Mouse (Mus musculus) lung, postnatal 36 days (tissue): Measurements from ENCODE around the gene 1700030J22Rik.
A peak's percentile ranks its signal among the peaks of the same experiment; 100 is the strongest.

Experiments used
- DNase-seq: peaks from one replicate; pipeline ENCODE4 v3.0.0; 2022; ENCODE audit warnings: mixed read lengths

1700030J22Rik gene

GRCm38 (mm10) chr8:116978631-116979256 lies at the start of gene 1700030J22Rik:
Gene 1700030J22Rik, minus strand, starts transcription at chr8:116978959.
- peak; percentile 99 for DNase-seq

GRCm38 (mm10) chr8:117027601-117028000 lies 48.8 kb upstream of the 1700030J22Rik start:
- no peak for DNase-seq

GRCm38 (mm10) chr8:117022297-117022993 lies 43.7 kb upstream of the 1700030J22Rik start:
- peak; percentile 12 for DNase-seq

- no peak for DNase-seq
These were observed 40.8 kb upstream of the 1700030J22Rik start for GRCm38 (mm10) chr8:117019323-117020275.

GRCm38 (mm10) chr8:117017896-117018295 lies 39.1 kb upstream of the 1700030J22Rik start:
- no peak for DNase-seq

- DNase-seq, result no peak
These were observed 38.2 kb upstream of the 1700030J22Rik start for GRCm38 (mm10) chr8:117017006-117017405.

GRCm38 (mm10) chr8:117015670-117016069 lies 36.9 kb upstream of the 1700030J22Rik start:
- DNase-seq, result no peak

GRCm38 (mm10) chr8:117011366-117011765 lies 32.6 kb upstream of the 1700030J22Rik start:
- DNase-seq, result no peak

- no peak for DNase-seq
These were observed 15.4 kb upstream of the 1700030J22Rik start for GRCm38 (mm10) chr8:116994016-116994716.

GRCm38 (mm10) chr8:116993095-116993867 lies 14.5 kb upstream of the 1700030J22Rik start, which contains the start of gene Gcsh:
Gene Gcsh, minus strand, starts transcription at chr8:116993537.
- peak; percentile 100 for DNase-seq

- DNase-seq, result no peak
These were observed 13.6 kb upstream of the 1700030J22Rik start for GRCm38 (mm10) chr8:116992176-116992971.

GRCm38 (mm10) chr8:116991241-116991640 lies 12.5 kb upstream of the 1700030J22Rik start:
- DNase-seq, result no peak

- DNase-seq, result no peak
These were observed 11.1 kb upstream of the 1700030J22Rik start for GRCm38 (mm10) chr8:116989842-116990241.

- peak; percentile 85 for DNase-seq
These were observed 1.4 kb upstream of the 1700030J22Rik start for GRCm38 (mm10) chr8:116980117-116980516.

GRCm38 (mm10) chr8:116978052-116978451 lies 707 bp downstream of the 1700030J22Rik start:
- DNase-seq, result no peak

- DNase-seq, result no peak
These were observed 3.2 kb downstream of the 1700030J22Rik start for GRCm38 (mm10) chr8:116975606-116976005.

- DNase-seq, result no peak
These were observed 3.7 kb downstream of the 1700030J22Rik start for GRCm38 (mm10) chr8:116975066-116975465.

- DNase-seq, result no peak
These were observed 9.2 kb downstream of the 1700030J22Rik start for GRCm38 (mm10) chr8:116969531-116969930.

GRCm38 (mm10) chr8:116954415-116954814 lies 24.3 kb downstream of the 1700030J22Rik start:
- no peak for DNase-seq

GRCm38 (mm10) chr8:116952428-116952827 lies 26.3 kb downstream of the 1700030J22Rik start:
- no peak for DNase-seq

- DNase-seq, result peak; percentile 20
These were observed 27.0 kb downstream of the 1700030J22Rik start for GRCm38 (mm10) chr8:116951778-116952177.
